Mouse (Mus musculus) olfactory bulb, adult 2 months (tissue): ENCODE measurements around the gene Klhdc9.
A peak's percentile ranks its signal among the peaks of the same experiment; 100 is the strongest.

Source experiments
- CTCF ChIP-seq: fragments of 200-500 bp; IDR thresholded peaks from 2 replicates; pipeline ENCODE4 v1.5.1; 2012; ENCODE audit warnings: low read depth, mild to moderate bottlenecking, low read length, moderate library complexity; ENCODE audit not compliant: insufficient read depth
- POLR2A ChIP-seq: fragments of 200-500 bp; IDR thresholded peaks from 2 replicates; pipeline ENCODE4 v1.6.1; 2012; ENCODE audit warnings: mild to moderate bottlenecking, low read depth, low read length, moderate library complexity; ENCODE audit not compliant: insufficient read depth

DNA sequence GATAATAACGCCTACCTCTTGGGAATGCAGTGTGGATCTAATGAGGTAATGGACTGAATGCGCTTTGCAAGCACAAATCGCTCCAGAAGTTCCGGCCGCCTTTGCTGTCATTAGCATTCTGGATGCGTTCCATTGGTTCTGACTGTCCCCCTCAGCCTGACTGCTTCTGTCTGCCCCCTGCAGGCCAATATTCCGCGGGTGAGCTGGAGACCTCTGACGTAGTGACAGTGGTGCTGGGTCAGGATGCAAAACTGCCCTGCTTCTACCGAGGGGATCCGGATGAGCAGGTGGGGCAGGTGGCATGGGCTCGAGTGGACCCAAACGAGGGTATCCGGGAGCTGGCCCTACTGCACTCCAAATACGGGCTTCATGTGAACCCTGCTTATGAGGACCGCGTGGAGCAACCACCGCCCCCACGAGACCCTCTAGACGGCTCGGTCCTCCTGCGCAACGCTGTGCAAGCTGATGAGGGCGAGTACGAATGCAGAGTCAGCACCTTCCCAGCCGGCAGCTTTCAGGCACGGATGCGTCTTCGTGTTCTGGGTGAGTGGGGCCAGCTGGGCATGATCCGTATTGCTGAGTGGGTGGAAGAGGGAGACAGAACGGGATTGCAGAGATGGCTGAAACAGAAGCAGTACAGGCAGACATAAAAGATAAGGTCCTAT is 19.5 kb upstream of the Klhdc9 start:
- no peak for TF ChIP-seq POLR2A
- peak; percentile 55 for TF ChIP-seq CTCF
